Mouse (Mus musculus): ENCODE results near the gene Mbtd1.
A peak's percentile ranks its signal among the peaks of the same experiment; 100 is the strongest.
"Not testable (repeated sequence)": the region's sequence is repeated elsewhere in the genome, so short reads cannot be mapped to it uniquely, and the experiment has no call there.

Mbtd1 gene

GRCm38 (mm10) chr11:93885572-93886410 lies at the start of gene Mbtd1, which contains the start of gene Utp18:
Gene Mbtd1, plus strand, starts transcription at chr11:93885852.
Gene Utp18, minus strand, starts transcription at chr11:93885766.
- DNase-seq (ENCODE audit: low read depth, low spot score) = peak; percentile 97

- DNase-seq (ENCODE audit: low read depth, low spot score) = no peak
Observed at GRCm38 (mm10) chr11:93847342-93847741, 38.3 kb upstream of the Mbtd1 start.

GRCm38 (mm10) chr11:93852546-93852945 lies 33.1 kb upstream of the Mbtd1 start:
- DNase-seq (ENCODE audit: low read depth, low spot score) = no peak

GRCm38 (mm10) chr11:93856284-93856955 lies 29.2 kb upstream of the Mbtd1 start:
- peak; percentile 57 for DNase-seq (ENCODE audit: low read depth, low spot score)

- DNase-seq (ENCODE audit: low read depth, low spot score) = no peak
Observed at GRCm38 (mm10) chr11:93860540-93861172, 25.0 kb upstream of the Mbtd1 start.

GRCm38 (mm10) chr11:93861193-93861592 lies 24.5 kb upstream of the Mbtd1 start:
- DNase-seq (ENCODE audit: low read depth, low spot score) = no peak

- DNase-seq (ENCODE audit: low read depth, low spot score) = no peak
Observed at GRCm38 (mm10) chr11:93862045-93862623, 23.5 kb upstream of the Mbtd1 start.

- DNase-seq (ENCODE audit: low read depth, low spot score) = no peak
Observed at GRCm38 (mm10) chr11:93862638-93863037, 23.0 kb upstream of the Mbtd1 start.

- DNase-seq (ENCODE audit: low read depth, low spot score) = no peak
Observed at GRCm38 (mm10) chr11:93884068-93884467, 1.6 kb upstream of the Mbtd1 start.

- no peak for DNase-seq (ENCODE audit: low read depth, low spot score)
Observed at GRCm38 (mm10) chr11:93884901-93885571, 616 bp upstream of the Mbtd1 start.

- no peak for DNase-seq (ENCODE audit: low read depth, low spot score)
Observed at GRCm38 (mm10) chr11:93886411-93887079, 893 bp downstream of the Mbtd1 start.

GRCm38 (mm10) chr11:93887080-93887447 lies 1.4 kb downstream of the Mbtd1 start:
- no peak for DNase-seq (ENCODE audit: low read depth, low spot score)

GRCm38 (mm10) chr11:93897732-93898131 lies 12.1 kb downstream of the Mbtd1 start:
- DNase-seq (ENCODE audit: low read depth, low spot score) = no peak

GRCm38 (mm10) chr11:93906834-93907233 lies 21.2 kb downstream of the Mbtd1 start:
- DNase-seq (ENCODE audit: low read depth, low spot score) = no peak

GRCm38 (mm10) chr11:93907839-93908238 lies 22.2 kb downstream of the Mbtd1 start:
- DNase-seq (ENCODE audit: low read depth, low spot score) = no peak

GRCm38 (mm10) chr11:93908829-93909228 lies 23.2 kb downstream of the Mbtd1 start:
- DNase-seq (ENCODE audit: low read depth, low spot score) = no peak

- no peak for DNase-seq (ENCODE audit: low read depth, low spot score)
Observed at GRCm38 (mm10) chr11:93911603-93912002, 26.0 kb downstream of the Mbtd1 start.

GRCm38 (mm10) chr11:93915019-93915418 lies 29.4 kb downstream of the Mbtd1 start:
- not testable (repeated sequence) for DNase-seq (ENCODE audit: low read depth, low spot score)

- no peak for DNase-seq (ENCODE audit: low read depth, low spot score)
Observed at GRCm38 (mm10) chr11:93929106-93929505, 43.5 kb downstream of the Mbtd1 start.

- DNase-seq (ENCODE audit: low read depth, low spot score) = no peak
Observed at GRCm38 (mm10) chr11:93940906-93941305, 55.3 kb downstream of the Mbtd1 start.

- DNase-seq (ENCODE audit: low read depth, low spot score) = no peak
Observed at GRCm38 (mm10) chr11:93944986-93945385, 59.3 kb downstream of the Mbtd1 start.
